Mouse (Mus musculus): ENCODE data around the gene Slc4a10. TPM values are rescaled to one million over a fixed set of nuclear protein-coding genes. Genes with fewer than 3 reads are reported as not detected.

Slc4a10 gene
- polyA plus RNA-seq, 1 experiment = not detected

- TF ChIP-seq POLR2A (IDR thresholded peaks at IDR 0.05; ENCODE audit: insufficient read depth, low read length) (no peak), EP300 (IDR thresholded peaks at IDR 0.05; ENCODE audit: insufficient read depth, low read depth, low read length) (no peak), CTCF (IDR thresholded peaks at IDR 0.05; ENCODE audit: low read depth, low read length) (no peak)
- no peak overlapping the region for H3K9ac ChIP-seq (ENCODE audit: low read depth, poor library complexity, severe bottlenecking)
Observed at GRCm38 (mm10) chr2:62129975-62130374, 83.7 kb downstream of the Slc4a10 start.

GRCm38 (mm10) chr2:62134911-62135310 is 88.6 kb downstream of the Slc4a10 start:
- no peak overlapping the region for H3K4me3 ChIP-seq (ENCODE audit: low read depth, low read length)
- TF ChIP-seq POLR2A (IDR thresholded peaks at IDR 0.05; ENCODE audit: insufficient read depth, low read length) (no peak), CTCF (IDR thresholded peaks at IDR 0.05; ENCODE audit: low read depth, low read length) (no peak), EP300 (IDR thresholded peaks at IDR 0.05; ENCODE audit: insufficient read depth, low read depth, low read length) (no peak)
- no peaks in the 10 kb centered on the region for H3K4me1 ChIP-seq (ENCODE audit: control insufficient read depth, insufficient read depth, low read length)
- no peaks in the 10 kb centered on the region for H3K9me3 ChIP-seq (replicated peaks; ENCODE audit: control insufficient read depth, insufficient read depth, low read length, poor library complexity, severe bottlenecking)
- no peaks in the 10 kb centered on the region for H3K36me3 ChIP-seq (ENCODE audit: control insufficient read depth, insufficient read depth, low read length, poor library complexity, severe bottlenecking)
- H3K9ac ChIP-seq (ENCODE audit: low read depth, poor library complexity, severe bottlenecking) = no peak overlapping the region
- no peak overlapping the region for H3K27ac ChIP-seq (ENCODE audit: insufficient read depth, low read length)
- H3K27me3 ChIP-seq (ENCODE audit: control insufficient read depth, insufficient read depth, low read length, poor library complexity, severe bottlenecking) = no peaks in the 10 kb centered on the region

More at GRCm38 (mm10) chr2:62129975-62130374, 83.7 kb downstream of the Slc4a10 start:
- Histone ChIP-seq H3K36me3 (ENCODE audit: control insufficient read depth, insufficient read depth, low read length, poor library complexity, severe bottlenecking) (no peaks in the 10 kb centered on the region), H3K9me3 (replicated peaks; ENCODE audit: control insufficient read depth, insufficient read depth, low read length, poor library complexity, severe bottlenecking) (no peaks in the 10 kb centered on the region), H3K4me1 (ENCODE audit: control insufficient read depth, insufficient read depth, low read length) (no peaks in the 10 kb centered on the region), H3K27me3 (ENCODE audit: control insufficient read depth, insufficient read depth, low read length, poor library complexity, severe bottlenecking) (no peaks in the 10 kb centered on the region), H3K4me3 (ENCODE audit: low read depth, low read length) (no peak overlapping the region), H3K27ac (ENCODE audit: insufficient read depth, low read length) (no peak overlapping the region)

GRCm38 (mm10) chr2:62147636-62148035 is 101.4 kb downstream of the Slc4a10 start:
- no peaks in the 10 kb centered on the region for H3K9me3 ChIP-seq (replicated peaks; ENCODE audit: control insufficient read depth, insufficient read depth, low read length, poor library complexity, severe bottlenecking)
- TF ChIP-seq EP300 (IDR thresholded peaks at IDR 0.05; ENCODE audit: insufficient read depth, low read depth, low read length) = no peak
- TF ChIP-seq POLR2A (IDR thresholded peaks at IDR 0.05; ENCODE audit: insufficient read depth, low read length) = no peak
- TF ChIP-seq CTCF (IDR thresholded peaks at IDR 0.05; ENCODE audit: low read depth, low read length) = no peak

GRCm38 (mm10) chr2:62149421-62149820 is 103.2 kb downstream of the Slc4a10 start:
- TF ChIP-seq CTCF (IDR thresholded peaks at IDR 0.05; ENCODE audit: low read depth, low read length) (no peak), EP300 (IDR thresholded peaks at IDR 0.05; ENCODE audit: insufficient read depth, low read depth, low read length) (no peak), POLR2A (IDR thresholded peaks at IDR 0.05; ENCODE audit: insufficient read depth, low read length) (no peak)
- no peaks in the 10 kb centered on the region for H3K4me1 ChIP-seq (ENCODE audit: control insufficient read depth, insufficient read depth, low read length)
- no peak overlapping the region for H3K27ac ChIP-seq (ENCODE audit: insufficient read depth, low read length)
- no peaks in the 10 kb centered on the region for H3K9me3 ChIP-seq (replicated peaks; ENCODE audit: control insufficient read depth, insufficient read depth, low read length, poor library complexity, severe bottlenecking)
- no peak overlapping the region for H3K4me3 ChIP-seq (ENCODE audit: low read depth, low read length)
- H3K9ac ChIP-seq (ENCODE audit: low read depth, poor library complexity, severe bottlenecking) = no peak overlapping the region
- H3K36me3 ChIP-seq (ENCODE audit: control insufficient read depth, insufficient read depth, low read length, poor library complexity, severe bottlenecking) = no peaks in the 10 kb centered on the region
- H3K27me3 ChIP-seq (ENCODE audit: control insufficient read depth, insufficient read depth, low read length, poor library complexity, severe bottlenecking) = no peaks in the 10 kb centered on the region

More at GRCm38 (mm10) chr2:62147636-62148035, 101.4 kb downstream of the Slc4a10 start:
- H3K4me1 ChIP-seq (ENCODE audit: control insufficient read depth, insufficient read depth, low read length) = no peaks in the 10 kb centered on the region
- no peaks in the 10 kb centered on the region for H3K27me3 ChIP-seq (ENCODE audit: control insufficient read depth, insufficient read depth, low read length, poor library complexity, severe bottlenecking)
- H3K36me3 ChIP-seq (ENCODE audit: control insufficient read depth, insufficient read depth, low read length, poor library complexity, severe bottlenecking) = no peaks in the 10 kb centered on the region
- no peak overlapping the region for H3K9ac ChIP-seq (ENCODE audit: low read depth, poor library complexity, severe bottlenecking)
- H3K27ac ChIP-seq (ENCODE audit: insufficient read depth, low read length) = no peak overlapping the region
- no peak overlapping the region for H3K4me3 ChIP-seq (ENCODE audit: low read depth, low read length)

GRCm38 (mm10) chr2:62150830-62151229 is 104.6 kb downstream of the Slc4a10 start:
- no peaks in the 10 kb centered on the region for H3K36me3 ChIP-seq (ENCODE audit: control insufficient read depth, insufficient read depth, low read length, poor library complexity, severe bottlenecking)
- H3K27ac ChIP-seq (ENCODE audit: insufficient read depth, low read length) = no peak overlapping the region
- no peaks in the 10 kb centered on the region for H3K9me3 ChIP-seq (replicated peaks; ENCODE audit: control insufficient read depth, insufficient read depth, low read length, poor library complexity, severe bottlenecking)
- H3K9ac ChIP-seq (ENCODE audit: low read depth, poor library complexity, severe bottlenecking) = no peak overlapping the region
- TF ChIP-seq EP300 (IDR thresholded peaks at IDR 0.05; ENCODE audit: insufficient read depth, low read depth, low read length) (no peak), CTCF (IDR thresholded peaks at IDR 0.05; ENCODE audit: low read depth, low read length) (no peak), POLR2A (IDR thresholded peaks at IDR 0.05; ENCODE audit: insufficient read depth, low read length) (no peak)
- no peaks in the 10 kb centered on the region for H3K4me1 ChIP-seq (ENCODE audit: control insufficient read depth, insufficient read depth, low read length)
- no peak overlapping the region for H3K4me3 ChIP-seq (ENCODE audit: low read depth, low read length)
- H3K27me3 ChIP-seq (ENCODE audit: control insufficient read depth, insufficient read depth, low read length, poor library complexity, severe bottlenecking) = no peaks in the 10 kb centered on the region

GRCm38 (mm10) chr2:62210109-62210508 is 163.8 kb downstream of the Slc4a10 start:
- no peaks in the 10 kb centered on the region for H3K36me3 ChIP-seq (ENCODE audit: control insufficient read depth, insufficient read depth, low read length, poor library complexity, severe bottlenecking)
- no peaks in the 10 kb centered on the region for H3K9me3 ChIP-seq (replicated peaks; ENCODE audit: control insufficient read depth, insufficient read depth, low read length, poor library complexity, severe bottlenecking)
- no peak overlapping the region for H3K4me3 ChIP-seq (ENCODE audit: low read depth, low read length)
- TF ChIP-seq POLR2A (IDR thresholded peaks at IDR 0.05; ENCODE audit: insufficient read depth, low read length) = no peak
- TF ChIP-seq CTCF (IDR thresholded peaks at IDR 0.05; ENCODE audit: low read depth, low read length) = no peak
- no peak for TF ChIP-seq EP300 (IDR thresholded peaks at IDR 0.05; ENCODE audit: insufficient read depth, low read depth, low read length)
- H3K4me1 ChIP-seq (ENCODE audit: control insufficient read depth, insufficient read depth, low read length) = no peaks in the 10 kb centered on the region
- no peaks in the 10 kb centered on the region for H3K27me3 ChIP-seq (ENCODE audit: control insufficient read depth, insufficient read depth, low read length, poor library complexity, severe bottlenecking)
- no peak overlapping the region for H3K9ac ChIP-seq (ENCODE audit: low read depth, poor library complexity, severe bottlenecking)
- H3K27ac ChIP-seq (ENCODE audit: insufficient read depth, low read length) = no peak overlapping the region

Data from ES-Bruce4 (cell line).